Mouse (Mus musculus): ENCODE data around the gene Aen. TPM values are rescaled to one million over a fixed set of nuclear protein-coding genes. Genes with fewer than 3 reads are reported as not detected.

The Aen gene
- polyA plus RNA-seq, 1 experiment = 9.3 TPM

- no peak for TF ChIP-seq POLR2A (IDR thresholded peaks at IDR 0.05; ENCODE audit: control insufficient read depth, low read depth, low read length)
- TF ChIP-seq CTCF (IDR thresholded peaks at IDR 0.05; ENCODE audit: control insufficient read depth, insufficient read depth, insufficient replicate concordance, low read depth, low read length) = no peak
- peaks cover 13% of the 10 kb centered on the region for H3K4me1 ChIP-seq (ENCODE audit: control insufficient read depth, insufficient read depth, low read length)
- H3K27ac ChIP-seq (ENCODE audit: control insufficient read depth, insufficient read depth, low read depth, low read length) = no peak overlapping the region
- H3K27me3 ChIP-seq (ENCODE audit: control insufficient read depth, insufficient read depth, low read length) = no peaks in the 10 kb centered on the region
- H3K36me3 ChIP-seq (ENCODE audit: control insufficient read depth, insufficient read depth, low read length) = no peaks in the 10 kb centered on the region
- no peak overlapping the region; the same call in 1 of the 2 replicates for H3K4me3 ChIP-seq (ENCODE audit: control insufficient read depth, low read depth, low read length)
Measured at GRCm38 (mm10) chr7:78893917-78894316, 1.7 kb upstream of the Aen start.

DNA sequence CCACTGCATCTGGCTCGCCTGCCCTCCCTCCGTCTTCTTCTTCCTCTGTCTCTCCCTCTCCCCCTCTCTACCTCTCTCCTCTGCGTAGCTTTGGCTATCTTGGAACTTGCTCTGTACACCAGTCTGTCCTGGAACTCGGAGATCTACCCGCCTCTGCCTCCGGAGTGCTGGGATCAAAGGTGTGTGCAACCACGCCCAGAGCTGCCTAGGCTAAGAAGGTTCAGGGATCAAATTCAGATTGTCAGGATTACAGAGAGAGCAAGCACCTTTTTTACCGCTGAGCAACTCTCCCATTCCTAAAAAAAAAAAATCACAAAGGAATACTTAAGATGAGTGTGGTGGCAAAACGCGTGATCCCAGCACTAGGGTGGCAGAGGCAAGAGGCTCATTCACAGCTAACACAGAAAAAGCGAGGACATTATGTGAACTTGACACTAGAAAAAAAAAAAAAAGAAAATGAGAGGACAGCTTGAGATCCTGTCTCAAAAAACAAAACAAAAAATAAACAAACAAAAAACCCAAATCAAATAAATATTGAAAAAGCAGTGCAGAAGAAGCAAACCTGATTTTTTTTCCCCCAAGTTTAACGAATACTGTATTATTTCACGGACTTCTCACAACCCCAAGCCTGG lies 517 bp upstream of the Aen start:
- TF ChIP-seq POLR2A (IDR thresholded peaks at IDR 0.05; ENCODE audit: control insufficient read depth, low read depth, low read length) (no peak), CTCF (IDR thresholded peaks at IDR 0.05; ENCODE audit: control insufficient read depth, insufficient read depth, insufficient replicate concordance, low read depth, low read length) (no peak)
- no peaks in the 10 kb centered on the region for H3K27me3 ChIP-seq (ENCODE audit: control insufficient read depth, insufficient read depth, low read length)
- H3K36me3 ChIP-seq (ENCODE audit: control insufficient read depth, insufficient read depth, low read length) = no peaks in the 10 kb centered on the region
- H3K27ac ChIP-seq (ENCODE audit: control insufficient read depth, insufficient read depth, low read depth, low read length) = peak overlapping the region; percentile 83
- H3K4me1 ChIP-seq (ENCODE audit: control insufficient read depth, insufficient read depth, low read length) = peaks cover 13% of the 10 kb centered on the region
- H3K4me3 ChIP-seq (ENCODE audit: control insufficient read depth, low read depth, low read length) = peak overlapping the region; percentile 90

DNA sequence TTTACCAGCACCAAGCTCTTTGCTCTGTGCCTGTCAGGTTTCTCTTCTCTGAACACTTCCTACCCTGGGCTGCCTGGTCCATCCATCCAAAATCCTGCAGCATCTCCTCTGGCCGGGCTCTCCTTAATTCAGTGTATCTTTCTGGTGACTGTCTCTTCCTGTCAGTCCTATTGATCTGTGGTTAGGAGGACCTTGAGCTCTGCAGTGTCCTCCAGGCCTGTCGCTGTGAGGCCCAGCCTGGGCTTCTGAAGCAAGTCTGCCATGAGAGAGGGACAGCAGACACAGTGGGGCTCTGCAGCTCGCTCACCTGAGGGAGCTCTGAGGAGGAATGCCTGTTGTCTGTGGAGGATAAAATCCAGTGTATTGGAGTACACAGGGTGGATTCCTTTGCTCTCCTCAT lies 1.9 kb downstream of the Aen start:
- H3K27me3 ChIP-seq (ENCODE audit: control insufficient read depth, insufficient read depth, low read length) = no peaks in the 10 kb centered on the region
- H3K36me3 ChIP-seq (ENCODE audit: control insufficient read depth, insufficient read depth, low read length) = no peaks in the 10 kb centered on the region; the same call in 1 of the 2 replicates
- no peak overlapping the region for H3K4me3 ChIP-seq (ENCODE audit: control insufficient read depth, low read depth, low read length)
- H3K27ac ChIP-seq (ENCODE audit: control insufficient read depth, insufficient read depth, low read depth, low read length) = no peak overlapping the region
- no peak for TF ChIP-seq CTCF (IDR thresholded peaks at IDR 0.05; ENCODE audit: control insufficient read depth, insufficient read depth, insufficient replicate concordance, low read depth, low read length)
- no peak for TF ChIP-seq POLR2A (IDR thresholded peaks at IDR 0.05; ENCODE audit: control insufficient read depth, low read depth, low read length)
- peaks cover 13% of the 10 kb centered on the region for H3K4me1 ChIP-seq (ENCODE audit: control insufficient read depth, insufficient read depth, low read length)

DNA sequence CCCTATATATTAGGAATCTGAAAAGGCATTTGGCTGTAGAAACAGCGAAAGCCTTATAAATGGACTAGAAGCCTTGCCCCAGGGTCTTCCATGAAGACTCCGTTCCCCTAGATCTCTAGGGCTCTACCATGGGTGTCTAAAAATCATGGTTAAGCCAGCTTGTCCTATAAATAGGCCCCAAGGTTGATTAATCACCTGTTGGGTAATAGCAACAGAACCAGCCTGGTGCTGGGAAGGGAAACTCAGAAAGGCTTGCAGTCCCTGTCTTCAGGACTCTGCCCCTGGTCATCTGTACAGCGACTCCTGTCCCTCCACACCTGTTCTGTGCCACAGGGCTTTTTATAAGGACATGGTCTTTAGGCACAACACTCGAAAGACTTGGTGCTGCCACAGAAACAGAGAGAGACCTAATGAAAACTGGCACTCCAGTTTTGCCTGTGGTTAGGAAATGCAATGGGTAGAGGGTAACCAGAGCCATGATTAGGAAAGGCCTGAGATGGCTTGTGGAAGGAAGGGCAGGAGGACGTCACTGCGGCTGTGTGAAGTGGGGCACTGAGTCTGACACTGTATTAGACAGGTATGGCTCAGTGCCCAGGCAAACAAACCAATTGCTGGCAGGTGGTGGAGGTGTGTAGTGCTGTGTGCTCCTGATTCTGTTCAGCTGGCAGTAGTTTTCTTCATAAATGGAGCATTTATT lies 7.7 kb downstream of the Aen start:
- no peaks in the 10 kb centered on the region; the same call in none of the 2 replicates for H3K36me3 ChIP-seq (ENCODE audit: control insufficient read depth, insufficient read depth, low read length)
- no peaks in the 10 kb centered on the region for H3K27me3 ChIP-seq (ENCODE audit: control insufficient read depth, insufficient read depth, low read length)
- no peaks in the 10 kb centered on the region for H3K4me1 ChIP-seq (ENCODE audit: control insufficient read depth, insufficient read depth, low read length)
- no peak for TF ChIP-seq POLR2A (IDR thresholded peaks at IDR 0.05; ENCODE audit: control insufficient read depth, low read depth, low read length)
- TF ChIP-seq CTCF (IDR thresholded peaks at IDR 0.05; ENCODE audit: control insufficient read depth, insufficient read depth, insufficient replicate concordance, low read depth, low read length) = no peak
- no peak overlapping the region for H3K4me3 ChIP-seq (ENCODE audit: control insufficient read depth, low read depth, low read length)
- H3K27ac ChIP-seq (ENCODE audit: control insufficient read depth, insufficient read depth, low read depth, low read length) = no peak overlapping the region

DNA sequence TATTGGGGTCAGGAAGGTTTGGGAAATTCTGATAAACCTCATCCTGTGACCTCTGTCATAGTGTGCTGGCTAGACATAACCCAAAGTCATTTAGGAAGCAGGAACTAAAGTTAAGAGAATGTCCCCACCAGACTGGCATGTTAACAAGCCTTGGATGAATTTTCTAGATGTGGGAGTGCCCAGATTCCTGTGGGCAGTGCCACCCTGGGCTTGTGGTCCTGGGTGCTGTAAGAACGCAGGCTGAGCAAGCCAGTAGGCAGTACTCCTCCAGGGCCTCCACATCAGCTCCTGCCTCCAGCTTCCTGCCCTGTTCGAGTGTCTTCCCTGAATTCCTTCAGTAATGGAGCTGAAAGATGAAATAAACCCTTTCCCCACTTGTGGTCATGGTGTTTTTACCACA lies 8.5 kb downstream of the Aen start:
- TF ChIP-seq CTCF (IDR thresholded peaks at IDR 0.05; ENCODE audit: control insufficient read depth, insufficient read depth, insufficient replicate concordance, low read depth, low read length) = no peak
- TF ChIP-seq POLR2A (IDR thresholded peaks at IDR 0.05; ENCODE audit: control insufficient read depth, low read depth, low read length) = no peak
- no peaks in the 10 kb centered on the region for H3K4me1 ChIP-seq (ENCODE audit: control insufficient read depth, insufficient read depth, low read length)
- no peaks in the 10 kb centered on the region; the same call in none of the 2 replicates for H3K36me3 ChIP-seq (ENCODE audit: control insufficient read depth, insufficient read depth, low read length)
- no peaks in the 10 kb centered on the region for H3K27me3 ChIP-seq (ENCODE audit: control insufficient read depth, insufficient read depth, low read length)
- no peak overlapping the region for H3K27ac ChIP-seq (ENCODE audit: control insufficient read depth, insufficient read depth, low read depth, low read length)
- no peak overlapping the region for H3K4me3 ChIP-seq (ENCODE audit: control insufficient read depth, low read depth, low read length)

DNA sequence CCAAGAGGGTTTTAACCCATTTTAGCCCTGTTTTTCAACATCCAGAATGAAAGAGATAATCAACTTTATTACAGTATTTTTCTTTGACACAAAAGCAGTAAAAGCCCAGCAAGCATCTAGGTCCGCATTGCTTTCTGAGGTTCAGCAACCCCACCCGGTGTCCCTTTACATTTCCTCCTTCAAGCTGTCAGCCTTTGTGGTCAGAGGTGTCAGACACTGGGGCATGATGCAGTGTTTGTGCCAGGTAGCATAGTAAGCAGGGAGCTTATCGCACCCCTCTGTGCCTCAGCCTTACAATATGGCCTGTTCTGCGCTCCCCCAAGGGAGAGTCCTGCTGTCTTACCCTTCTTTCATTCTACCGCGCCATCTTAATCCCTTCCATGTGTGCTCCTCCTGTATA lies 13.4 kb downstream of the Aen start:
- H3K4me3 ChIP-seq (ENCODE audit: control insufficient read depth, low read depth, low read length) = no peak overlapping the region
- H3K27ac ChIP-seq (ENCODE audit: control insufficient read depth, insufficient read depth, low read depth, low read length) = no peak overlapping the region
- TF ChIP-seq POLR2A (IDR thresholded peaks at IDR 0.05; ENCODE audit: control insufficient read depth, low read depth, low read length) (no peak), CTCF (IDR thresholded peaks at IDR 0.05; ENCODE audit: control insufficient read depth, insufficient read depth, insufficient replicate concordance, low read depth, low read length) (no peak)
- no peaks in the 10 kb centered on the region for H3K27me3 ChIP-seq (ENCODE audit: control insufficient read depth, insufficient read depth, low read length)
- H3K36me3 ChIP-seq (ENCODE audit: control insufficient read depth, insufficient read depth, low read length) = no peaks in the 10 kb centered on the region
- H3K4me1 ChIP-seq (ENCODE audit: control insufficient read depth, insufficient read depth, low read length) = peaks cover 6% of the 10 kb centered on the region

GRCm38 (mm10) chr7:78910336-78911098 lies 14.9 kb downstream of the Aen start:
- H3K27ac ChIP-seq (ENCODE audit: control insufficient read depth, insufficient read depth, low read depth, low read length) = no peak overlapping the region
- TF ChIP-seq CTCF (IDR thresholded peaks at IDR 0.05; ENCODE audit: control insufficient read depth, insufficient read depth, insufficient replicate concordance, low read depth, low read length) (no peak; the same call in 1 of the 2 replicates), POLR2A (IDR thresholded peaks at IDR 0.05; ENCODE audit: control insufficient read depth, low read depth, low read length) (no peak)
- no peaks in the 10 kb centered on the region for H3K27me3 ChIP-seq (ENCODE audit: control insufficient read depth, insufficient read depth, low read length)
- H3K36me3 ChIP-seq (ENCODE audit: control insufficient read depth, insufficient read depth, low read length) = no peaks in the 10 kb centered on the region
- no peak overlapping the region for H3K4me3 ChIP-seq (ENCODE audit: control insufficient read depth, low read depth, low read length)
- peaks cover 7% of the 10 kb centered on the region for H3K4me1 ChIP-seq (ENCODE audit: control insufficient read depth, insufficient read depth, low read length)
